Mouse (Mus musculus) ES-E14 (cell line): ENCODE results near the gene Ppil2.

Experiments
- CHD2 ChIP-seq: IDR thresholded peaks from 2 replicates; pipeline ENCODE4 v1.6.1; 2014; ENCODE audit warnings: mild to moderate bottlenecking, low read depth, low read length, inconsistent platforms
- HCFC1 ChIP-seq: IDR thresholded peaks from 2 replicates; pipeline ENCODE4 v1.6.1; 2012; ENCODE audit warnings: low read length, inconsistent platforms, borderline replicate concordance; ENCODE audit not compliant: insufficient read depth
- MAFK ChIP-seq: IDR thresholded peaks from 2 replicates; pipeline ENCODE4 v1.6.1; 2014; ENCODE audit warnings: mild to moderate bottlenecking, low read depth, low read length, inconsistent platforms; ENCODE audit not compliant: insufficient read depth
- ZC3H11A ChIP-seq: IDR thresholded peaks from 2 replicates; pipeline ENCODE4 v1.6.1; 2012; ENCODE audit warnings: low read depth, mild to moderate bottlenecking, inconsistent platforms, low read length, borderline replicate concordance
- ZNF384 ChIP-seq: IDR thresholded peaks from 2 replicates; pipeline ENCODE4 v1.6.1; 2012; ENCODE audit warnings: low read depth, low read length, inconsistent platforms

- no peak for TF ChIP-seq MAFK
- TF ChIP-seq CHD2, result no peak
- no peak for TF ChIP-seq ZNF384
- no peak for TF ChIP-seq ZC3H11A
- no peak for TF ChIP-seq HCFC1
Measured at GRCm38 (mm10) chr16:17052087-17052486, 59.0 kb downstream of the Ppil2 start.
